Mouse (Mus musculus) retina, postnatal 1 day (tissue): ENCODE measurements at regions not wholly inside any gene's neighbourhood (a gene's known extent, or its start where the extent isn't known, plus 50 kb on each side); places are given as distances from the start of the nearest gene placed in this dataset.

Source experiments
- DNase-seq: peaks from one replicate; pipeline ENCODE4 v3.0.0-alpha.2; 2012

DNA sequence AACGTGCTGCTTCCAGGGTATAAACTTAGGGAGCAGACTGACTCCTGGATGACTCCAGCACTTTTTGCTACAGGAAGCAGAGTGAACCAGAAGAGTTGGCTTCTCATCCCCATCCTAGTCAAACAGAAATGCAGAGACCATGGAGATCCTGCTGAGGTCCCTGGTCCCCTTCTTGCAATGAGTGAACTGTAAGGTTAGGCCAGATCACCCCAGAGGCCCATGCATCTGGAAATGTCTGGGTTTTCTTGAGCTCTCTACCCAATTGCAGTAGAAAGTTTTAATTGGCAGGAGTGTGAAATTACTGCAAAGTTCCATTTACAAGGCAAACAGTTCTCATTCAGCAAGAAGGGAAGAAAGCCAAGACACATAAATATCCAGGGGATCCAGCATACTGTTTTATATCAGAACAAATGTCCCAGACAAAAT, 101.8 kb downstream of the Kctd12 start:
- no peak for DNase-seq

- no peak for DNase-seq
Observed at GRCm38 (mm10) chr14:102878572-102878971, 103.9 kb downstream of the Kctd12 start.

GRCm38 (mm10) chr14:102868160-102868559, 114.3 kb downstream of the Kctd12 start:
- DNase-seq: no peak

DNA sequence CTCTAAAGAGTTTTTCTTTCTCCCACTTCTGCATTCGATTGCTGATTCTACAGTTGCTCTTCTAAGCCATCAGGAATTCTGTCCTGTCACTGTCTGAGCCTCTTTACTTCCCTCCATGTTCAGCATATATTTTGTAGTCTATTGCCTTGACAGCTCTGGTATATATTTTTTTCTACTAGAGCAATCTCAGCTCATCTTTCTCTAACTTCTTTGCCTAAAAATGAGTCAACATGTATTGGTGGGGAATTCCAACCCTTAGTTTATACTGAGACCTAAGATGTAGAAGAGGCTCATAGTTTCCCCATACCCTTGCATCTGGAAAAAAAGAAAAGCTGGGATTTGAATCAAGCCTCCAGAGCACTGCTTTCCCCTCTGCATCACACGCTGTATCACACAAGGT, 114.7 kb downstream of the Kctd12 start:
- DNase-seq: no peak

DNA sequence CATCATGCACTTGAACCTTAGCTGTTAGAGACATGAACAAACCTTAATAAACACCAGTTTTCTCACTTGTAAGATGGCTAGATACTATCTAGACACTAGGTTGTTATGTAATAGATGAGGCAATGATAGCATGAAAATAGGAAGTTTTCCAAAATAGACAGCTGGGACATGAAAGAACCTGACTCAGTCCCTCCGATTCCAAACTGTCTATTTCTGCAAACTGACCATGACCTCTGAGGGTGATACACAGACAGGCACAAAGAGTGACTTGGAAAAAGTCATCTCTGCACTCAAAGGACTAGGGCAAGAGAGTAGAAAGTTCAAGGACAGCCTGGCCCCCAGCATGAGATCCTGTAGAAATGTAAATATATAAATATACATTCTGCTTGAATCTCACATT, 115.9 kb downstream of the Kctd12 start:
- no peak for DNase-seq

DNA sequence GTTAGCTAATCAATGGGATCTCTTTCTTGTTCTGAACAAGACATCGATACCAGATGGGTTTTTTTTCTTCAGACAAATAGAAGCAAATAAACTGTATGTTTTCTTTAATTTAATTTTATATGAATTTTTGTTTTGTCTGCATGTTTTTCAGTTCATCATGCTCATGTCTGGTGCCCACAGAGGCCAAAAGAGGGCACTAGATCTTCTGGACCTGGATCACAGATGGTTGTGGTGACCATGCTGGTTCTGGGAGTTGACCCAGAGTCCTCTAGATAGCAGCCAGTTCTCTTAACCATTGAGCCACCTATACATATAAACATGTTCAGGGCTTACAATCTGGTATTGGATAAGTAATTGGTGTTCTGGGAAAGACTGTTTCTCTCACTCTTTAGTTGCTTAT, 120.7 kb downstream of the Kctd12 start:
- DNase-seq: no peak

DNA sequence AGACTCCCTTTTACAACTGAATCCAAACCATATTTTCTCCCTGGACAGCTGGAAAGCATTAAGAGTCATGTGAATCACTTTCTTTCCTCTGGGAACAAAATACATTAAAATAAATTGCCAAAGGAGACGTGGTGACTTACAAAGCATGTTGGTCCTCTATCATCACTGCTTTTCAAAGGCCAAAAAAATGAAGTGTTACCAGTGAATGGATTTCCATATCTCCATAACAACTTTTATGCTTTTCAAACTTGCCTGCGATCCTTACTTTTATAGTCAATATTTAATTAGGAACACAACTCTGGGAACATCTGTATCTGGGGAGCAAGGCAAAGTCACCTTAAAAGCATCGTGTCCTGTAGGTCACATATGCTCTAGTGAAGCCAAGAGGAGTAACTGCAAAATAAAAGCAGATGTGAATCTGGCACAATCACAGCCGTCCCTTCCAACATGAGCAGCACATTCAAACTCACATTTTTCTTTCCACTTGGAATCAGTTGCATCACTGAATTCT, 123.0 kb downstream of the Kctd12 start:
- no peak for DNase-seq

DNA sequence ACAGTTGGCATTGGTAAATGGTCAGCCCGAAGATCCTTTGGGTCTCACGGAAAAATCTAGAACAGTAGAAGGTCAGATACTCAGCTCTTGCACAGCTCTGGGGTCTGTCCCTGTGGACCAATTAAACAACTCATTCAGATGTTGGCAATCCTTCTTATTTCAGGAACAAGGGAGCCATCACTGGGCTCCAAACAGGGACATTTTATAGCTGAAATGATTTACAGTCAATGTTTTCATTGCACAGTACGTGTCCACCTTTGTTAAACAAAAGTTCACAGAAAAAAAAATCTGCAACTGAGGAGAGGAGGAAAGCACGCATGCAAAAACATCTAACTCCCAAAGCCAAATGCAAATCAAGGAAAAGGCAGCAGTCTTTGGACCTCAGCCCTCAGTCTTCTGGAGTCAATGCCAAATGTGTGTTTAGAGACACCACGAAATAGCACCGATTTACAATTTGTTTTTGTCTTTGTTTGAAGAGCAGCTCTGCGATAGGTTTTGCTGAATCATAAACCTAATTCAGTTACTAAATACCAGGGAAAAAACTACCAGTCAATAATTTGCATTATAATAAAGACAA, 127.1 kb downstream of the Kctd12 start:
- no peak for DNase-seq

- no peak for DNase-seq
Observed at GRCm38 (mm10) chr14:102843700-102844099, 138.7 kb downstream of the Kctd12 start.

DNA sequence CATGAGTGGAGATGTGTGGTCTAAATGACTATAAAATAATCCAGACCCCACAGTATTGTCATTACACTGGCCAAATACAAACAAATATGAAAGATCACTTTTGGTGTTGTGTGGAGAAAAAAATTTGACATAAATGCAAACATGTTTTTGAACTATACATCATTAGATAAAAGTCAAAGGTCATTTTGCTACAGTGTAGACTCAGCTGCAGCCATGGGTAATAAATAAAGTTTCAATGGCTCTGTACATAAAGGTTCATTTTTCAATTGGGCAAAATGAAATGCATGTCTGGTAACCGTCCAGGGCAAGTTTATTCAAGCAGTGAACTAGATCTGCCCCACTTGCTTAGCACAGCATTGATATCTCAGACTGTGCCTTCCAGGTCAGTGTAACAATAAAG, 144.8 kb downstream of the Kctd12 start:
- no peak for DNase-seq

DNA sequence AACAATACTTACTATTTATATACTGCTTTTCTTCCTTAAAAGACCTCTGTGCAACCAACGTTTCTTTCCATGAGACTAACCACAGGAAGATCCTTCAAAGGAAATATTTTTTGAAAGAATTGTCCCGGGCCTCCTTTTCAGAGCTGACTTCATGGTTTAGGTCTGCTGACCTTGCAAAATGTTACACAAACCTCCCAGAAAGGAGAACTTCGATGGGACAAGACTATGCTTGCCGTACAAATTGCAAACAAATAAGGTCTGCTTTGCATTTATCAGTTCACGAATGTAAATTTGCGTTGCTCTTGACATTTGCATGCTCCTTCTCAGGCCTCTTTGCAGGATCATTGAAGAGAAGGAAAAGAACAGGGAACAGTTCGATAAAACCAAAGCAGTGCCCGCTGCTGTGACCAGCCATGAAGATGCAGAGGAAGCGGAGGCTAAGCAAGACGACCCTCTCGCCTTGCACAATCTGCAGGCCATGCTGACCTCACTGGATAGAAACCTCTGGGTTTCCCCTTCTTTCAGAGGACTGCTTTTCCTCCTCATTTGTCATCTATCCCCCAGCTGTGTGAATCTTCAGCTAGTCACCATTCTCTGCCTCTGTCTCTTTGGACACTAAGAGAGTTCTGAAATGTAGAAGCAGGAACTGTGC, 147.2 kb downstream of the Kctd12 start:
- no peak for DNase-seq

DNA sequence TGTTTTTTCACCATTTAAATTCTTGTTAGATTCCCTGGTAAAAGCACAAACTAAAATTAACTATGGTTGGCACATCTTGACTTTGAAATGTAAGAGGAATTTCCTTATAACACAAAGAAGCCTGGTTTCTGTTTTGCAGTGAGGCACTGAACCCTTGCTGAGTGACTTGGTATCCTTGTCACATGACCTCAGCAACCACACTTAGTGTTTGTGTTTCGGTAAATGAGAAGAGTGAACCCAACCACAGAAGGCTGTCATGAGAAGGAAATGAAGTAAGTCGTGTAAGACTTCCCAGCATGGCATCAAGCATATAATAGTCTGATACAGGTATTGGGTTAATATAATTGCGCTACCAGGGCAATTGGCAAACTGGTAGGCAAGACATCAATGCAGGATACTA, 154.0 kb downstream of the Kctd12 start:
- no peak for DNase-seq

- DNase-seq: no peak
Observed at GRCm38 (mm10) chr14:102827756-102828384, 154.6 kb downstream of the Kctd12 start.

- no peak for DNase-seq
Observed at GRCm38 (mm10) chr14:102825525-102825924, 156.9 kb downstream of the Kctd12 start.

DNA sequence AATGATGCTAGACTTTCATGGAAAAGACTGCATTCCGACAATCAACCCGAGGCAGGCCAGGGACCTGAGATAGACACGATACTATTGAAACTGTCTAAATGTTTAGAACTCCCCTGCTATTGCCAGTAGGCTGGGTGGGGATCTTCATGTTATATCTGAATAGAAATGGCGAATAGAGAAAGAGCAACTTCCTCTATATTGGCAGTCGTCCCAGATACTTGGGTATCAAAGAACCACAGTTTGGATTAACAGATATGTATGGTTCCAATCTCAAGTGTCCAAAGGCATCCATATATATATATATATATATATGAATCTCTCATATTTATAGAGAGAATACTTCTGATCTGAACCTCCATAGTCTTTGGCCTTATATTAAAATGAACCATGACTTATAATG, 161.8 kb downstream of the Kctd12 start:
- DNase-seq: no peak

GRCm38 (mm10) chr14:102811678-102812081, 170.8 kb downstream of the Kctd12 start:
- DNase-seq: no peak

- no peak for DNase-seq
Observed at GRCm38 (mm10) chr14:102811022-102811421, 171.4 kb downstream of the Kctd12 start.

DNA sequence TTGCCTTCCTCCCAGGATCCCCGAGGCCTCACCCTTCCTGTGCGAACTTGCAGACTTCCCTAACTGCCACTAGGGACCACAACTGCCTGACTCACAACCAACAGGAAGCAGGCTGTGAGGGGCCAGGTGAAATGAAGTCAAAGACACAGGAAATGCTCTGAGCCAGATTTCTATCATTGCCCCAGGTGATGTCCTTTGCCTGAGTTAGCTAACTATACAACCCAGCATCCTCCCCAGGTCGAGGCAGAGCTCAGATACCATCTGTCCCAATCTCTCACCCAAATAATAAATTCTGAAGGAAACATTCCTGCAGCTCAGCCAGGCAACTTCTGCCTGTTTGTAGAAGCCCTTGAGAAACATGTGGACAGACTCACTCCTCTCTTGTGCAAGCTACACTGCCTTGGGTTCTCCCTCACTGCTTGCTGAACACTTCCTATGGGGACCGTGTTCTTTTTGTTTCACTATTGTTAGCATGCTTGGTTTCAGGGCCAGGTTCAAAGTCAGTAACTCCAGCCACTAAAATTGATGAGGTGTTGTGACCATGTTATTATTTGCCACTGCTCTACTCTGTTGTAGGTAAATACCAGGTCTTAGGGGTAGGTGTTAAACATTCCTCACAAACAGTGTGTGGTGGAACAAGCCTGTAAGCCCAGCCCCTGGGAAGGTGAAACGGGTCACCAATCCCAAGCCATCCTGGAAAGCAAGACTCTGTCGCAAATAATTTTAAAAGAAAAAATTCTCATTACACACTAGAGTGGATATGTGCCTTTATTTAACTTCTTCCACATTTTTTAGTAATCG, 172.1 kb downstream of the Kctd12 start:
- DNase-seq: no peak

DNA sequence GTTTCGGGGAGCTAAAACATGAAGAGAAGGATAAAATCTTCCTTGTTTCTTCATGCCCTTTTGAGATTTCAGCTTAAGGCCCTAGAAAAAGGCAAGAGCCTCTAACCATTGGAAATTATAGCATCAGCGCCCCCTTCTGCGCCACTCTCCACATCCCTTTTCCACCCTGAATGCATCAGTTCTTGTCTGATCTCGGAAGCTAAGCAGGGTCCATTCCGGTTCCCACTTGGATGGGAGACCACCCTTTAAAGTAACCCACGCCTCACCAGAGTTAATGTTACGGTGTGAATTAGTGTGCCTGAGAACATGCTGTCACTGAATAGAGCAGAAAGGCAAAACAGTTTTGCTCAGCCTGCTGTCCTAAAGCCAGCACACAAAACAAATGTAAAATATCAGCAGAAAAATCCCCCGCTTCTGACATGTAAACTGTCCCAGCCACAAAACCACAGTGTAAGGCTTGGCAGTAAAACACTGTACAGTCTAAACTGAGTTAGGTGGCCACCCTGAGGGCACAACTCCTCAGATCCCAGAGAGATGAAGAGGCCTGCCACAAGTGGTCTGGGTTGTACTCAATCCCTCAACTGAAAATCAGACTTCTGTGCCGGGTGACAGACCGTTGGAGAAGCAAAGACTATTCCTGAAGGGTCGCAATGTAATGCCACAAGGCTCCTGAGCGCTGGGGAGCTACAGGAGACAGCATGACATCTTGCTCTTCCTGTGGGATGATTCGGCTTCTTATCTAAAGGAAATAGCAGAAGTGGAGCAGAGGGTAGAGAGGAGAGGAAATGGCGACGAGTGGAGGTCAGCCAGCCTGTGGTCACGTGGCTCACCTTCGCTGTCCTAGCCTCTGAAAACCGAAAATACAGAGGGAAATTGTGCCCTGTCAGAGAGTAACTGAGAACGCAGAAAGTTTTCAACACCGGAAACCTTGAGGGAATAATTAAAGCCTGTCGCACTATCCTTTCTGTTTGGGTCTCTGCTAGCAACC, 176.2 kb downstream of the Kctd12 start:
- peak; percentile 4 for DNase-seq

DNA sequence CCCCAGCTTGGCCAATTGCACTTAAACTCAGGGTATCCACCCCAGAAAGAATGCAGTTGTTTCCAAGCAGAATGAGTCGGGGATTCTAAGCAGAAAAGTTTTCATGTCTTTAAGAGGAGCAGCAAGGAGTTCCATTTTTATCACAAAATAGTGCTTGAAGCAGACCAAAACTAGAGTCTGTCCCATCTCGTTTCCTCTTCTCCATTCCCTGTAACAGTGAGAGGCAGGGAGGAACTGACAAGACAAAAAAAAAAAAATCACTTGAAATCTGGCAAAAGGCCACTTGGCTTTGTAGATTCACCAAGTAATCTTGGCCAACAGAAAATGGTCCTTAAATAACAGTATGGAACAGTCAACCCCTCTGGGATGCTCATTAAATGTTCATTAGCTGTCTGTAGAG, 186.8 kb downstream of the Kctd12 start:
- DNase-seq: no peak

DNA sequence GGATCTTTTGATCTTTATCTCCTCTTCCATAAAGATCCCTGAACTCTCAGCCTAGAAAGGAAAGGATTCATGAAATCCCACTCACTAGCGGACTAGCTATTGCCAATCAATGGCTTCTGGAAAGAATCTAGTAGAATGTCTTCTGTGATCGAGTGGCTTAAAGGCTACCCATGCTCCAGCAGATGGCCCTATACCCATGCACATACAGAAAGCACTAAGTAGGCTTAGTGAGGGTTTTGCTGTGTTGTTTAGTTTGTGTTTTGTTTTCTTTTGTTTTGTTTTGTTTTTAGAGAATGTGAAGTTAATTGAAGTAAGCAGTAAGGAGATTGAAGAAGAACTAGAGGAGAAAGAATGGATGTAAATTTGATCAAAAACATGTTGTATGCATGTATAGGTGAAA, 187.5 kb downstream of the Kctd12 start:
- no peak for DNase-seq

DNA sequence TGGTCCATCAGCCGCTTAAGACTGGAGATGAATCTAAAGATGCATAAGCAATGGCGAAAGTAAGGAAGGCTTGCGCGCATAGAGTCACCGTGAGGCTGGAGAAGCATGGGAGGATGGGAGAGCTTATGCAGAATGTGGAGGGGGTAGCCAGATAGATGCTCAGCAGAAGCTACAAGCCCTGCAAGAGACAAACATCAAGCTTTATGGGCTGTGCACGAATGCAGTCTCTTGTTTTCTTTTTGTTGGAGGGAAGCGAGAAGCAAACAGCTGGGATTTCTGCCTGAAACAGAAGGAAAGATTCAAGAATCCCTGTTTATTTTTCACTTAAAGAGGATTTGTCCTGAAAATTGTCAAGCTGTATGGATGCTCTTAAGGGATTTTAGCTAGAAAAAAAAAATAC, 188.7 kb downstream of the Kctd12 start:
- DNase-seq: no peak
